Mouse (Mus musculus) liver, adult 2 months (tissue): Measurements from ENCODE around the gene Pax2. TPM values are rescaled to one million over a fixed set of nuclear protein-coding genes. Genes with fewer than 3 reads are reported as not detected.

ENCODE experiments used
- DNase-seq: peaks from one replicate; pipeline ENCODE4 v3.0.0-alpha.2; 2011; ENCODE audit warnings: low read depth, low spot score; ENCODE audit errors: extremely low read depth
- H3K27ac ChIP-seq: fragments of 200-500 bp; replicated peaks from 2 replicates; pipeline ENCODE4 v1.5.1; 2012; ENCODE audit warnings: low read depth, mild to moderate bottlenecking, control low read depth, inconsistent platforms, low read length; ENCODE audit not compliant: insufficient read depth
- H3K27me3 ChIP-seq: fragments of 200-500 bp; 2 replicates; pipeline ENCODE4 v1.6.1; 2012; ENCODE audit warnings: mild to moderate bottlenecking, moderate library complexity, low read length, inconsistent platforms; ENCODE audit not compliant: control insufficient read depth, insufficient read depth
- H3K36me3 ChIP-seq: fragments of 200-500 bp; 2 replicates; pipeline ENCODE4 v1.6.1; 2012; ENCODE audit warnings: low read length, inconsistent platforms; ENCODE audit not compliant: control insufficient read depth, insufficient read depth
- H3K4me1 ChIP-seq: fragments of 200-500 bp; 2 replicates; pipeline ENCODE4 v1.6.1; 2011; ENCODE audit warnings: low read length; ENCODE audit not compliant: control insufficient read depth, insufficient read depth
- H3K4me3 ChIP-seq: fragments of 200-500 bp; 2 replicates; pipeline ENCODE4 v1.5.1; 2011; ENCODE audit warnings: low read depth, mild to moderate bottlenecking, control low read depth, low read length, moderate library complexity; ENCODE audit not compliant: insufficient read depth
- H3K79me2 ChIP-seq: fragments of 200-500 bp; 2 replicates; pipeline ENCODE4 v1.6.1; 2012; ENCODE audit warnings: inconsistent platforms, mild to moderate bottlenecking, low read length, moderate library complexity; ENCODE audit not compliant: control insufficient read depth, insufficient read depth
- H3K9ac ChIP-seq: fragments of 200-500 bp; 2 replicates; pipeline ENCODE4 v1.6.1; 2012; ENCODE audit warnings: low read depth, mild to moderate bottlenecking, control low read depth, inconsistent platforms, low read length
- CTCF ChIP-seq: fragments of 200-500 bp; IDR thresholded peaks from 2 replicates; pipeline ENCODE4 v1.5.1; 2011; ENCODE audit warnings: low read depth, low read length, control low read depth
- POLR2A ChIP-seq: fragments of 200-500 bp; IDR thresholded peaks from 2 replicates; pipeline ENCODE4 v1.6.1; 2011; ENCODE audit warnings: low read length, control low read depth; ENCODE audit not compliant: insufficient read depth; ENCODE audit errors: extremely low read depth
- WGBS: fragments of 180-500 bp; shearing (Covaris S2); methylation state at CpG from one replicate; pipeline ENCODE4 v1.1.7; 2018; 5-methylcytosine and 5-hydroxymethylcytosine counted together
- polyA plus RNA-seq: library from polyadenylated mRNA; depleted of rRNA; stranded (reverse); fragments of >200 nt; gene quantifications from 2 replicates; pipeline ENCODE4 v1.2.3, GENCODE M21; 2012; rRNA removed
- total RNA-seq: library from RNA; depleted of rRNA; stranded (reverse); fragments of >200 nt; gene quantifications from 2 replicates; pipeline ENCODE4 v1.2.3, GENCODE M21; 2014; rRNA removed

Pax2 gene
- total and polyA plus RNA-seq, 2 experiments = not detected

DNA sequence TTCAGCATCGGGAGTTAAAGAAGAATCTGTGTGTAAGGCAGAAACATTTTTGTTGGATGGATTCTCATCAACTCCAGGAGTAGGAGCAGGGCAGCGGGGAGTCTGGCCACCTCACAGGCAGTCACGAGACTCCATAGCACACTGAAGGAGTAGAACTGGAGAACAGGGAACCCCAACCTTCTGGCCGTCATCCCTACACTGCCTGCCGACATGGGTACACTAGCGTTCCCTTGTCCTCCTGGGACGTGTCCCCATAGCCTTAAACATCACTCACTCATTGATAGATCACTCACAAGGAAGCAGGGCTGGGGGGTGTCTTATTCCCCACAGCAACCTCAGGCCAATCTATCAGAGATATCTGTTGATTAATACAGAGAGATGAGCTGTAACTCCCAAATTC, 120.7 kb downstream of the Pax2 start:
- no peaks in the 10 kb centered on the region for H3K79me2 ChIP-seq
- H3K9ac ChIP-seq = no peak overlapping the region
- 88% methylated on average over 7 of the region's 7 CpGs for WGBS
- no peak overlapping the region for H3K27ac ChIP-seq
- no peaks in the 10 kb centered on the region for H3K27me3 ChIP-seq
- H3K36me3 ChIP-seq = no peaks in the 10 kb centered on the region
- TF ChIP-seq CTCF (no peak), POLR2A (no peak)
- H3K4me1 ChIP-seq = 0 out of 2 replicates have a peak, but pooled peaks cover 2% of the 10 kb centered on the region
- H3K4me3 ChIP-seq = no peak overlapping the region
- DNase-seq = no peak

DNA sequence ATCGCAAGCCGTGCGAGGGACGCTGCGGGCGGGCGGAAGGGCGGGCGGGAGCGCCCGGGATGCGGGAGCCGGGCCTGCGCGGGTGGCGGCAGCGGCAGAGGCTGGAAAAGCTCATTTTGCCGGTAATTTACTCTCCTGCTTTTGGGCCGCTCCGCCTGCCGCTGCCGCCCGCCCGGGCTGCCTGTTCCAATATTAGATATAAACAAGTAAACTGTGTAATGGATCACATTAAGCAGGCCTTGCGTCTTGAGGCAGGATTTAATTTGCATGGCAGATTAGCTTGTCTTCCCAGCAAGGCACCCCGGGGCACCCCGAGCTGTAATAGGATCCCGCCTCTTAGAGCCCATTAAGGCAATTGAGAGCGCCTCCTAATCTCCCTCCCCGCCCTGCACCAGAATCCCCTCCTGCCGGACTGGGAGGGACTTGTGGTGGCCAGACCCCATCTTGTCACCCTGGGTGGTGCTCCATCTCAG, 126.7 kb downstream of the Pax2 start:
- no peaks in the 10 kb centered on the region for H3K79me2 ChIP-seq
- H3K36me3 ChIP-seq = no peaks in the 10 kb centered on the region
- H3K4me3 ChIP-seq = peak overlapping the region; percentile 15; the same call in 1 of the 2 replicates
- H3K9ac ChIP-seq = no peak overlapping the region
- H3K27me3 ChIP-seq = peaks cover 11% of the 10 kb centered on the region
- H3K27ac ChIP-seq = no peak overlapping the region
- peaks cover 5% of the 10 kb centered on the region; the same call in 1 of the 2 replicates for H3K4me1 ChIP-seq
- WGBS = 7% methylated on average over 31 of the region's 31 CpGs
- TF ChIP-seq POLR2A = no peak
- TF ChIP-seq CTCF = no peak
- DNase-seq = no peak

DNA sequence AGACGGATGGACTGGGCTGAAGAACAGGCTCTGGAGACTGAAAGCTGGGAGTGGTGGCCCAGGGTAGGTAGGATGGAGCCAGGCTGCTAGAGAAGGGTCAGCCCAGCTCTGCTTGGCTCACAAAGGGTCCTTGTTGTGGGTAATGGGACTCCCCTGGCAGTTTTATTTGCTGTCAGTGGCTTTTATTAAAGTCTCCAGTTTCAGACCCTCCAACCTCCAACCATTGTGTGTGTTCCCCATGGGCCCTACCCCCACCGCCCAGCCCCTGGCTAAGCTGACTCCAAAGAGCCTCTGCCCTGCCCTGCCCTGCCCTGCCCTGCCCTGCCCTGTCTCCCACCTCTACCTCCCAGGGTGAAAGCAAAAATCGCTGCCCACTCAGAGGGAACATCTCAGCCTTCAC, 128.5 kb downstream of the Pax2 start:
- H3K4me3 ChIP-seq = no peak overlapping the region
- TF ChIP-seq POLR2A = no peak
- TF ChIP-seq CTCF = no peak
- H3K79me2 ChIP-seq = no peaks in the 10 kb centered on the region
- H3K36me3 ChIP-seq = no peaks in the 10 kb centered on the region
- no peak overlapping the region for H3K9ac ChIP-seq
- WGBS = 63% methylated on average over 3 of the region's 3 CpGs
- H3K27ac ChIP-seq = no peak overlapping the region
- DNase-seq = no peak
- H3K4me1 ChIP-seq = peaks cover 5% of the 10 kb centered on the region; the same call in 1 of the 2 replicates
- H3K27me3 ChIP-seq = peaks cover 11% of the 10 kb centered on the region

DNA sequence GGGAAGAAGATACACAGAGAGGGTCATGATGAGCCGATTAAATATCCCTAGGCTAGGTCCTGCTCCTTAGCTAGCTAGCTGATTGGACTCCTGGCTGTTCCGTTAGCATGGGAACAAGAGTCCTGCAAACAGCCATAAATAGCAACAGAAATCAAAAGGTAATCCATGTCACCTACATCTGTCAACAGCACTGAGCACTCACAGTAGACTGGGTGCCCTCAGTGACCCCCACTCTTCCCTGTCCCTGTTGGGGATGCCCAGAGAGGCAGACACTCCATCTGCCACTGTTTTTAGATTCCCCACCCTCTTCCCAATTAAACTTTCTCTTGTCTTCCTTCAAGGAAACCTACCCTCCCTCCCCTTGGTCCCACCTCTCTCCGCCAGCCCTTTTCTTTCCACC, 130.6 kb downstream of the Pax2 start:
- H3K4me1 ChIP-seq = peaks cover 3% of the 10 kb centered on the region; the same call in 1 of the 2 replicates
- no peak overlapping the region for H3K4me3 ChIP-seq
- H3K9ac ChIP-seq = no peak overlapping the region
- H3K79me2 ChIP-seq = no peaks in the 10 kb centered on the region
- peaks cover 12% of the 10 kb centered on the region for H3K27me3 ChIP-seq
- no peak for DNase-seq
- no peaks in the 10 kb centered on the region for H3K36me3 ChIP-seq
- 45% methylated on average over 3 of the region's 3 CpGs for WGBS
- H3K27ac ChIP-seq = no peak overlapping the region
- TF ChIP-seq CTCF (no peak), POLR2A (no peak)

Other genes with a start within 250 kb of the Pax2 start
- 1.7 and 1.9 TPM in 2 replicates for gene Sec31b, start 210.2 kb upstream of the Pax2 start, total RNA-seq
- 5.8 and 8.6 TPM in 2 replicates for gene Sec31b, start 210.2 kb upstream of the Pax2 start, polyA plus RNA-seq
- gene Gm20538, start 203.2 kb upstream of the Pax2 start, total RNA-seq = not detected in 2 replicates
- gene Gm20538, start 203.2 kb upstream of the Pax2 start, polyA plus RNA-seq = not detected in 2 replicates
- gene Ndufb8, start 200.6 kb upstream of the Pax2 start, total RNA-seq = 368 and 394 TPM in 2 replicates
- gene Ndufb8, start 200.6 kb upstream of the Pax2 start, polyA plus RNA-seq = 554 and 570 TPM in 2 replicates
- 8.8 and 11.0 TPM in 2 replicates for gene Hif1an, start 193.2 kb upstream of the Pax2 start, total RNA-seq
- gene Hif1an, start 193.2 kb upstream of the Pax2 start, polyA plus RNA-seq = 8.8 and 10.6 TPM in 2 replicates
- gene Slf2, start 175.1 kb downstream of the Pax2 start, total RNA-seq = 15.1 and 19.3 TPM in 2 replicates
- gene Slf2, start 175.1 kb downstream of the Pax2 start, polyA plus RNA-seq = 4.9 and 7.9 TPM in 2 replicates
- 58.5 and 79.0 TPM in 2 replicates for gene Sema4g, start 233.1 kb downstream of the Pax2 start, total RNA-seq
- gene Sema4g, start 233.1 kb downstream of the Pax2 start, polyA plus RNA-seq = 413 and 566 TPM in 2 replicates
- gene Twnk, start 249.6 kb downstream of the Pax2 start, total RNA-seq = 7.8 and 9.3 TPM in 2 replicates
- 11.8 and 11.9 TPM in 2 replicates for gene Twnk, start 249.6 kb downstream of the Pax2 start, polyA plus RNA-seq